Mouse (Mus musculus) forebrain, embryonic 12.5 days (tissue): Measurements from ENCODE around the gene Src. TPM values are rescaled to one million over a fixed set of nuclear protein-coding genes. Genes with fewer than 3 reads are reported as not detected.

Experiments
- polyA plus RNA-seq: library from polyadenylated mRNA; unstranded; fragments of >200 nt; fragmentation: Nextera tagmentation; extraction: Ambion mirVana; gene quantifications from 2 replicates; pipeline ENCODE4 v1.2.1, GENCODE M21; 2016

Src gene
- polyA plus RNA-seq, 1 experiment from 2014 or later: 35.1 TPM

Other genes starting within 250 kb of the Src start
- gene Rbl1, start 213.9 kb upstream of the Src start, polyA plus RNA-seq: 35.6 and 36.2 TPM in 2 replicates
- gene Rpn2, start 139.4 kb upstream of the Src start, polyA plus RNA-seq: 217 and 221 TPM in 2 replicates
- 0.67 and 0.88 TPM in 2 replicates for gene Mroh8, start 138.9 kb upstream of the Src start, polyA plus RNA-seq
- 1.00 and 2.2 TPM in 2 replicates for gene Ghrh, start 70.9 kb upstream of the Src start, polyA plus RNA-seq
- 68.8 and 69.4 TPM in 2 replicates for gene Manbal, start 50.9 kb upstream of the Src start, polyA plus RNA-seq
- 5,265 and 5,863 TPM in 2 replicates for gene Nnat, start 141.6 kb downstream of the Src start, polyA plus RNA-seq
- 144 and 156 TPM in 2 replicates for gene Blcap, start 152.8 kb downstream of the Src start, polyA plus RNA-seq